Comparison of ENCODE assay signal across 19 mouse cellular contexts in the genomic region with DNA sequence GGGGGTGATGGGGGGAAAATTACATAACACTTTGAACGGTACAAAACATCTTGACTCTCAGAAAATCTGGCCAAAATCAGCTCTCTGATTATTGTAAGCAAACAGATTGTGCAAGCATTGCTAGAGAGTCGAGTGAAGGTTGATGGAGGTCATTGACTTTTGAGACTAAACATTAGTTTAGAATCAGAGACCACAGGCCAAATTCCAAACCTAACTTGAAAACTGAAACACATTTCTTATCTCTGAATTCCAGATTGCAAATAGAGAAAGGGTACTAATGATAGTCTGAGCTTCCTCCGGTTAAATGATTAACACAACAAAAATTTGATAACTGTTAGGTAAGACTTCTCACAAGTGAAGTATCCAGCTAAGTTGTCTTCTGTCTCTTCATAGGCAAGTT.
DNase-seq lines count a peak whose midpoint lies in the region; ATAC-seq and TF ChIP-seq lines count a peak whose summit lies in the region.
"Had no signal": no experiment of that assay in that cellular context is flagged by ENCODE, and none has a peak within 500 bp of the region (broad histone marks: within the 10 kb centered on the region; RNA-seq: fewer than 3 reads in every experiment).

No protein-coding gene starts in this region.

- no peak overlapping the region for H3K4me2 ChIP-seq in liver, embryonic 15.5 days
- H3K4me2 ChIP-seq: embryonic facial prominence, embryonic 12.5 days; forebrain, embryonic 15.5 days had no signal

- H3K9ac ChIP-seq in liver, embryonic 15.5 days, result no peak overlapping the region
- H3K9ac ChIP-seq: embryonic facial prominence, embryonic 12.5 days; forebrain, embryonic 15.5 days had no signal

- no peaks in the 10 kb centered on the region for H3K27me3 ChIP-seq in kidney, adult 2 months (replicated peaks; ENCODE audit: control insufficient read depth, insufficient read depth, low read length)
- H3K27me3 ChIP-seq in liver, embryonic 15.5 days, result no peaks in the 10 kb centered on the region
- no peaks in the 10 kb centered on the region for H3K27me3 ChIP-seq in embryonic facial prominence, embryonic 10.5 days (replicated peaks; ENCODE audit: low read depth, poor library complexity, severe bottlenecking)
- H3K27me3 ChIP-seq: embryonic facial prominence, embryonic 12.5 days; forebrain, embryonic 15.5 days had no signal

- 73% methylated on average over 3 of the region's 3 CpGs for WGBS in kidney, adult 2 months
- WGBS in liver, embryonic 15.5 days (ENCODE audit: insufficient replicate concordance), result 37% methylated on average over 3 of the region's 3 CpGs
- WGBS in embryonic facial prominence, embryonic 10.5 days, result 76% methylated on average over 3 of the region's 3 CpGs

- peak; percentile 73 for ATAC-seq in liver, embryonic 15.5 days (ENCODE audit: insufficient read depth)
- ATAC-seq: forebrain, embryonic 15.5 days had no signal

- H3K4me1 ChIP-seq in kidney, adult 2 months (ENCODE audit: control insufficient read depth, insufficient read depth, low read length), result no peaks in the 10 kb centered on the region
- H3K4me1 ChIP-seq in liver, embryonic 15.5 days (replicated peaks), result no peaks in the 10 kb centered on the region
- no peaks in the 10 kb centered on the region for H3K4me1 ChIP-seq in embryonic facial prominence, embryonic 10.5 days
- H3K4me1 ChIP-seq: embryonic facial prominence, embryonic 12.5 days; forebrain, embryonic 15.5 days; heart, embryonic 10.5 days had no signal

- H3K27ac ChIP-seq in kidney, adult 2 months (ENCODE audit: insufficient read depth, low read depth, low read length), result no peak overlapping the region
- no peak overlapping the region for H3K27ac ChIP-seq in liver, embryonic 15.5 days (replicated peaks)
- H3K27ac ChIP-seq in embryonic facial prominence, embryonic 10.5 days (replicated peaks), result no peak overlapping the region
- H3K27ac ChIP-seq: embryonic facial prominence, embryonic 12.5 days; forebrain, embryonic 15.5 days; heart, embryonic 10.5 days had no signal

- TF ChIP-seq CTCF in kidney, adult 2 months (conservative IDR thresholded peaks at IDR 0.05; ENCODE audit: insufficient read depth, insufficient read length, low read depth, low read length), result no peak

- no peaks in the 10 kb centered on the region for H3K9me3 ChIP-seq in liver, embryonic 15.5 days (replicated peaks)
- H3K9me3 ChIP-seq in embryonic facial prominence, embryonic 10.5 days, result no peaks in the 10 kb centered on the region
- H3K9me3 ChIP-seq: embryonic facial prominence, embryonic 12.5 days; forebrain, embryonic 15.5 days; heart, embryonic 10.5 days had no signal

- no peaks in the 10 kb centered on the region for H3K36me3 ChIP-seq in kidney, adult 2 months (ENCODE audit: control insufficient read depth, insufficient read depth, low read length)
- no peaks in the 10 kb centered on the region for H3K36me3 ChIP-seq in liver, embryonic 15.5 days (replicated peaks)
- H3K36me3 ChIP-seq in embryonic facial prominence, embryonic 10.5 days (replicated peaks), result no peaks in the 10 kb centered on the region
- H3K36me3 ChIP-seq: embryonic facial prominence, embryonic 12.5 days; forebrain, embryonic 15.5 days; heart, embryonic 10.5 days had no signal

- peak; percentile 0 for DNase-seq in kidney, adult 2 months
- DNase-seq in kidney, adult 8-10 months, result no peak
- DNase-seq in lung, postnatal 36 days, result peak; percentile 18
- no peak for DNase-seq in lung, postnatal 10 days
- no peak for DNase-seq in right cerebral cortex, postnatal 4 days
- DNase-seq in embryonic facial prominence, embryonic 10.5 days (ENCODE audit: low spot score), result no peak
- no peak for DNase-seq in urinary bladder, postnatal 10 days (ENCODE audit: low spot score)
- DNase-seq: adrenal gland, postnatal 10 days; cerebellum, adult 11 months; cerebellum, adult 8-10 months; cerebellum, postnatal 14 days; embryo, embryonic 11 days; gastrocnemius, postnatal 36 days; heart, postnatal 10 days; heart, postnatal 4 days had no signal

- no peak for TF ChIP-seq POLR2A in kidney, adult 2 months (IDR thresholded peaks at IDR 0.05; ENCODE audit: low read depth, low read length)

- H3K4me3 ChIP-seq in kidney, adult 2 months (ENCODE audit: insufficient read depth, low read depth, low read length), result no peak overlapping the region
- H3K4me3 ChIP-seq in liver, embryonic 15.5 days (replicated peaks), result no peak overlapping the region
- H3K4me3 ChIP-seq in embryonic facial prominence, embryonic 10.5 days, result no peak overlapping the region
- H3K4me3 ChIP-seq: embryonic facial prominence, embryonic 12.5 days; forebrain, embryonic 15.5 days; heart, embryonic 10.5 days had no signal

Comparison
In these comparisons a context has a peak if more than half of its experiments do, and no peak if none do; other contexts are left out.
1. DNase-seq: peak in kidney, adult 2 months (single experiment) and lung, postnatal 36 days (single experiment); none in kidney, adult 8-10 months (0 of 2), lung, postnatal 10 days (single experiment), right cerebral cortex, postnatal 4 days (single experiment), embryonic facial prominence, embryonic 10.5 days (single experiment) and urinary bladder, postnatal 10 days (single experiment).